Mouse (Mus musculus) bone marrow, adult 2 months (tissue): ENCODE data around the gene Emx2.

ENCODE experiments used
- CTCF ChIP-seq: fragments of 200-500 bp; IDR thresholded peaks from 2 replicates; pipeline ENCODE4 v1.5.1; 2011; ENCODE audit warnings: low read length, control low read depth; ENCODE audit not compliant: control insufficient read depth, insufficient read depth
- POLR2A ChIP-seq: fragments of 200-500 bp; IDR thresholded peaks from 2 replicates; pipeline ENCODE4 v1.6.1; 2011; ENCODE audit warnings: low read depth, mild to moderate bottlenecking, control low read depth, low read length, borderline replicate concordance; ENCODE audit not compliant: control insufficient read depth

DNA sequence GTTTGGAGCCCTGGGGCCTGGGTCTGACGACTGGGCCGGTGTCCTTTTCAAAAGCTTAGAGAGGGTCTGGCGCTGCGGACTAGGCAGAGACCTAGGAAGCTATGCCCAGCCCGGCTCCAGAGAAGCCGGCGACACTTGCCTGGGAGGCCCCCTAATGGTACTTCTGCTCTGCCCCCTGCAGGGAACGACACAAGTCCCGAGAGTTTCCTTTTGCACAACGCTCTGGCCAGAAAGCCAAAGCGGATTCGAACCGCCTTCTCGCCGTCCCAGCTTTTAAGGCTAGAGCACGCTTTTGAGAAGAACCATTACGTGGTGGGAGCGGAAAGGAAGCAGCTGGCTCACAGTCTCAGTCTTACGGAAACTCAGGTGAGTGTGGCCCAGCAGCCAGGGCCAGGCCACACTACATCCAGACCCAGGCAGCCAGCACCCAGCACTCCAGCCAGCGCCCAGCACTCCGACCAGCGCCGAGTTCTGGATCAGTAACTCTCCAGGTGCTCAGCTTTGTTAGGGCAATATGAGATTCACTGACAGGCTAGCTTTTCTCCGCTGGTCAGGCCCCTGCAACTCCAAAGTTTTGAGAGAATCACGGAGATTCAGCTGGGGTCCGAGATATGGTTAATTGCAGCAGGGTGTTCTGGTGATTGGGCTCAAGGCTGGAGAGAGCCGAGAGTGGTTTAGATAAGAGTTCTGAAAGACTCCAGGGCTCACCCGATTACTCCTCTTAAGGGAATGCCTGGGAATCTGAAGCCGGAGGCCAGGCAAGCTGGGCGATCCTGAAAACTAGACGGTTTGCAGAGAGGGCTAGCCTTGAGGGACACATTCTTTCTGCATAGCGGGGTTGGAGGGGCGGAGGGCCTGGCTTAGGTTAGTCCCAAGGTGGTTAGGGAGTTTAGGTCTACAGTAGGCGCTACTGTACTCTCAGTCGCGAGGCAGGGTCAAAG lies 3.6 kb downstream of the Emx2 start:
- TF ChIP-seq POLR2A (no peak), CTCF (no peak)
